Mouse (Mus musculus) hindbrain, embryonic 16.5 days (tissue): Measurements from ENCODE around the gene Ccdc18. TPM values are rescaled to one million over a fixed set of nuclear protein-coding genes. Genes with fewer than 3 reads are reported as not detected.

Experiments
- ATAC-seq: fragments of 200-750 bp; cut with Nextera tagmentation; 2 replicates; pipeline ENCODE4 v1.8.0; 2017; ENCODE audit warnings: moderate TSS enrichment, moderate library complexity
- H3K27ac ChIP-seq: fragments of 300-500 bp; sonication (generic); 2 replicates; pipeline ENCODE4 v1.5.1; 2014; ENCODE audit warnings: low read depth, mild to moderate bottlenecking, control low read depth, low read length, moderate library complexity
- H3K27me3 ChIP-seq: fragments of 300-500 bp; sonication (generic); replicated peaks from 2 replicates; pipeline ENCODE4 v1.6.1; 2014; ENCODE audit warnings: low read length; ENCODE audit not compliant: control insufficient read depth, insufficient read depth
- H3K36me3 ChIP-seq: fragments of 300-500 bp; sonication (generic); 2 replicates; pipeline ENCODE4 v1.6.1; 2014; ENCODE audit warnings: mild to moderate bottlenecking, low read length, moderate library complexity, mixed read lengths; ENCODE audit not compliant: control insufficient read depth, insufficient read depth
- H3K4me1 ChIP-seq: fragments of 300-500 bp; sonication (generic); 2 replicates; pipeline ENCODE4 v1.6.1; 2014; ENCODE audit warnings: low read depth, low read length; ENCODE audit not compliant: control insufficient read depth, insufficient read depth
- H3K4me2 ChIP-seq: fragments of 300-500 bp; sonication (generic); 2 replicates; pipeline ENCODE4 v1.6.1; 2014; ENCODE audit warnings: mild to moderate bottlenecking, low read length, control low read depth, moderate library complexity
- H3K4me3 ChIP-seq: fragments of 300-500 bp; sonication (generic); 2 replicates; pipeline ENCODE4 v1.5.1; 2014; ENCODE audit warnings: mild to moderate bottlenecking, low read length, control low read depth, moderate library complexity
- H3K9ac ChIP-seq: fragments of 300-500 bp; sonication (generic); 2 replicates; pipeline ENCODE4 v1.6.1; 2014; ENCODE audit warnings: low read depth, mild to moderate bottlenecking, control low read depth, low read length, moderate library complexity
- H3K9me3 ChIP-seq: fragments of 300-500 bp; sonication (generic); 2 replicates; pipeline ENCODE4 v1.6.1; 2014; ENCODE audit warnings: mild to moderate bottlenecking, low read length, moderate library complexity; ENCODE audit not compliant: control insufficient read depth
- WGBS: fragments of 180-500 bp; shearing (Covaris S2); extraction: QIAGEN DNeasy Blood & Tissue Kit; methylation state at CpG from one replicate; pipeline ENCODE4 v1.1.7; 2014; 5-methylcytosine and 5-hydroxymethylcytosine counted together
- polyA plus RNA-seq: library from polyadenylated mRNA; unstranded; fragments of >200 nt; fragmentation: Nextera tagmentation; extraction: Ambion mirVana; gene quantifications from 2 replicates; pipeline ENCODE4 v1.2.1, GENCODE M21; 2015

Gene Ccdc18
- polyA plus RNA-seq, 1 experiment from 2014 or later, result 3.1 TPM

- peak; percentile 7 for ATAC-seq
These were observed 730 bp upstream of the Ccdc18 start for GRCm38 (mm10) chr5:108131849-108132440.

GRCm38 (mm10) chr5:108152592-108152991 lies 19.9 kb downstream of the Ccdc18 start:
- Histone ChIP-seq H3K4me2 (no peak overlapping the region), H3K36me3 (no peaks in the 10 kb centered on the region)
- no peak for ATAC-seq

More at GRCm38 (mm10) chr5:108131849-108132440, 730 bp upstream of the Ccdc18 start:
- Histone ChIP-seq H3K27ac (peak overlapping the region; percentile 84), H3K4me2 (peak overlapping the region; percentile 85), H3K9ac (peak overlapping the region; percentile 74), H3K36me3 (peaks cover 2% of the 10 kb centered on the region; the same call in 1 of the 2 replicates), H3K27me3 (no peaks in the 10 kb centered on the region), H3K4me1 (peaks cover 11% of the 10 kb centered on the region), H3K4me3 (peak overlapping the region; percentile 71), H3K9me3 (no peaks in the 10 kb centered on the region)
- WGBS, result under 1% methylated on average over 32 of the region's 32 CpGs

GRCm38 (mm10) chr5:108160796-108161195 lies 28.1 kb downstream of the Ccdc18 start:
- H3K9ac ChIP-seq, result no peak overlapping the region
- no peaks in the 10 kb centered on the region for H3K9me3 ChIP-seq
- no peaks in the 10 kb centered on the region for H3K36me3 ChIP-seq
- H3K4me3 ChIP-seq, result no peak overlapping the region
- no peaks in the 10 kb centered on the region for H3K27me3 ChIP-seq
- WGBS, result 88% methylated on average over 2 of the region's 2 CpGs
- no peak overlapping the region for H3K4me2 ChIP-seq
- H3K4me1 ChIP-seq, result no peaks in the 10 kb centered on the region
- no peak overlapping the region for H3K27ac ChIP-seq
- ATAC-seq, result no peak

More at GRCm38 (mm10) chr5:108152592-108152991, 19.9 kb downstream of the Ccdc18 start:
- Histone ChIP-seq H3K4me1 (no peaks in the 10 kb centered on the region), H3K27me3 (no peaks in the 10 kb centered on the region), H3K9ac (no peak overlapping the region), H3K27ac (no peak overlapping the region), H3K9me3 (no peaks in the 10 kb centered on the region), H3K4me3 (no peak overlapping the region)
- WGBS, result 93% methylated on average over 1 of the region's 1 CpGs

GRCm38 (mm10) chr5:108163695-108164094 lies 31.0 kb downstream of the Ccdc18 start:
- no peak overlapping the region for H3K4me2 ChIP-seq
- H3K9ac ChIP-seq, result no peak overlapping the region
- no peaks in the 10 kb centered on the region for H3K27me3 ChIP-seq
- no peaks in the 10 kb centered on the region for H3K36me3 ChIP-seq
- H3K4me3 ChIP-seq, result no peak overlapping the region
- WGBS, result 9% methylated on average over 1 of the region's 1 CpGs
- no peaks in the 10 kb centered on the region for H3K4me1 ChIP-seq
- no peak overlapping the region for H3K27ac ChIP-seq
- H3K9me3 ChIP-seq, result no peaks in the 10 kb centered on the region
- ATAC-seq, result no peak

GRCm38 (mm10) chr5:108184050-108184449 lies 51.4 kb downstream of the Ccdc18 start:
- Histone ChIP-seq H3K27me3 (no peaks in the 10 kb centered on the region), H3K36me3 (no peaks in the 10 kb centered on the region), H3K9ac (no peak overlapping the region), H3K4me2 (no peak overlapping the region), H3K4me1 (no peaks in the 10 kb centered on the region), H3K27ac (no peak overlapping the region), H3K4me3 (no peak overlapping the region), H3K9me3 (no peaks in the 10 kb centered on the region)
- ATAC-seq, result no peak
- 92% methylated on average over 2 of the region's 2 CpGs for WGBS

- Histone ChIP-seq H3K27ac (no peak overlapping the region), H3K4me3 (no peak overlapping the region), H3K36me3 (no peaks in the 10 kb centered on the region), H3K9ac (no peak overlapping the region), H3K4me1 (no peaks in the 10 kb centered on the region), H3K27me3 (no peaks in the 10 kb centered on the region), H3K4me2 (no peak overlapping the region), H3K9me3 (no peaks in the 10 kb centered on the region)
- no peak for ATAC-seq
These were observed 56.3 kb downstream of the Ccdc18 start for GRCm38 (mm10) chr5:108188967-108189366.

- Histone ChIP-seq H3K27ac (no peak overlapping the region), H3K4me3 (no peak overlapping the region), H3K27me3 (no peaks in the 10 kb centered on the region), H3K4me1 (no peaks in the 10 kb centered on the region), H3K9ac (no peak overlapping the region), H3K36me3 (no peaks in the 10 kb centered on the region), H3K4me2 (no peak overlapping the region), H3K9me3 (no peaks in the 10 kb centered on the region)
- no peak for ATAC-seq
These were observed 73.3 kb downstream of the Ccdc18 start for GRCm38 (mm10) chr5:108206008-108206407.

GRCm38 (mm10) chr5:108211512-108211911 lies 78.8 kb downstream of the Ccdc18 start:
- no peaks in the 10 kb centered on the region for H3K27me3 ChIP-seq
- no peak overlapping the region for H3K4me3 ChIP-seq
- no peaks in the 10 kb centered on the region for H3K36me3 ChIP-seq
- H3K9me3 ChIP-seq, result no peaks in the 10 kb centered on the region
- H3K9ac ChIP-seq, result no peak overlapping the region
- H3K4me1 ChIP-seq, result no peaks in the 10 kb centered on the region
- H3K27ac ChIP-seq, result no peak overlapping the region
- no peak overlapping the region for H3K4me2 ChIP-seq
- no peak for ATAC-seq
- WGBS, result 96% methylated on average over 4 of the region's 4 CpGs

- no peaks in the 10 kb centered on the region for H3K9me3 ChIP-seq
- WGBS, result 83% methylated on average over 2 of the region's 2 CpGs
- no peak overlapping the region for H3K27ac ChIP-seq
- no peak overlapping the region for H3K9ac ChIP-seq
- no peaks in the 10 kb centered on the region for H3K4me1 ChIP-seq
- no peaks in the 10 kb centered on the region for H3K36me3 ChIP-seq
- no peak overlapping the region for H3K4me3 ChIP-seq
- no peak for ATAC-seq
- H3K4me2 ChIP-seq, result no peak overlapping the region
- H3K27me3 ChIP-seq, result no peaks in the 10 kb centered on the region
These were observed 82.3 kb downstream of the Ccdc18 start for GRCm38 (mm10) chr5:108214928-108215327.

GRCm38 (mm10) chr5:108224077-108224476 lies 91.4 kb downstream of the Ccdc18 start:
- no peaks in the 10 kb centered on the region for H3K36me3 ChIP-seq
- no peak overlapping the region for H3K4me2 ChIP-seq
- H3K9me3 ChIP-seq, result no peaks in the 10 kb centered on the region
- H3K4me3 ChIP-seq, result no peak overlapping the region
- H3K27ac ChIP-seq, result no peak overlapping the region
- H3K27me3 ChIP-seq, result no peaks in the 10 kb centered on the region
- no peak overlapping the region for H3K9ac ChIP-seq
- H3K4me1 ChIP-seq, result no peaks in the 10 kb centered on the region
- ATAC-seq, result no peak
